Mouse (Mus musculus): Measurements from ENCODE around the gene Gstm5.
"Not testable (repeated sequence)": the region's sequence is repeated elsewhere in the genome, so short reads cannot be mapped to it uniquely, and the experiment has no call there.

Gene Gstm5

GRCm38 (mm10) chr3:107895720-107896569, at the start of gene Gstm5:
Gene Gstm5, plus strand, starts transcription at chr3:107895821.
- peak in 1 of 2 experiments; percentile 25 for DNase-seq

GRCm38 (mm10) chr3:107846175-107846574, 49.4 kb upstream of the Gstm5 start:
- no peak for DNase-seq

GRCm38 (mm10) chr3:107846835-107847234, 48.8 kb upstream of the Gstm5 start:
- no peak for DNase-seq

DNA sequence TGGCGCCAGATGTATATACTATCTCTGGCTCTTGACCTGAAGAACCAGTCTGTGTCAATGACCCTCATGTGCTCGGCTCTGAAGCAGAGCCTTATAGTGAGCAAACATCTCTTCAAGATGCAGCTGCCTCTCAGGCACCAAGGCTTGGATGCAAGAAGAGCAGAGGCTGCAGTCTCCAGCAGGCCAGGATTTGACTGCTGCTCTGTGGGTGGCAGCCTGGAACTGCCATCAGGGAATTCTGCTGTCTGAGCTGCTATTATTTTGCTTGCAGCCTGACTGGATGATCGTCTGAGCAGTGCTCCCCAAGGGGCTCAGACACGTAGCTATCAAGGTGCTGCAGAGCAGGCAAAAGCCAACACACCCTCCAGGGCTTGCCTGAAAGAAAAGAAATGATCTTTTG, 47.5 kb upstream of the Gstm5 start:
- no peak for DNase-seq

- no peak for DNase-seq
Observed at GRCm38 (mm10) chr3:107849000-107849692, 46.5 kb upstream of the Gstm5 start.

DNA sequence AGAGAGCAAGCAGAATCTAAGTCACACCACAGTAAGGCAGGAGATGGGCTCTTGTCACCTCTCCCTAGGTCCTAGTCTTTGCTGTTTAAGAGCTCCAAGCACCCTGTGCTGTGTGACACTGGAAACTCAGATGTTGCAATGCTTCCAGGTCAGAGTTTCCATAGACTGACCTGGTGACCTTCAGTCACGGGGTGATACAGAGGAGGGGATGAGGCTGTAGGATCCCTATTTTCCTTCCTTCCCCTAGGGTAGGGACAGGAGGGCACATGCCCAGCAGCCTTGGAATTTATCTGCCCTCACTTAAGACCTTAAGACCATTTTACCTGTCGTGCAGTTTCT, 46.0 kb upstream of the Gstm5 start:
- DNase-seq = no peak

GRCm38 (mm10) chr3:107850418-107851031, 45.1 kb upstream of the Gstm5 start:
- peak in 1 of 2 experiments; percentile 23 for DNase-seq

GRCm38 (mm10) chr3:107852786-107853185, 42.8 kb upstream of the Gstm5 start:
- DNase-seq = no peak

GRCm38 (mm10) chr3:107853232-107854181, 42.1 kb upstream of the Gstm5 start:
- DNase-seq = no peak

- DNase-seq = no peak
Observed at GRCm38 (mm10) chr3:107855368-107855767, 40.3 kb upstream of the Gstm5 start.

DNA sequence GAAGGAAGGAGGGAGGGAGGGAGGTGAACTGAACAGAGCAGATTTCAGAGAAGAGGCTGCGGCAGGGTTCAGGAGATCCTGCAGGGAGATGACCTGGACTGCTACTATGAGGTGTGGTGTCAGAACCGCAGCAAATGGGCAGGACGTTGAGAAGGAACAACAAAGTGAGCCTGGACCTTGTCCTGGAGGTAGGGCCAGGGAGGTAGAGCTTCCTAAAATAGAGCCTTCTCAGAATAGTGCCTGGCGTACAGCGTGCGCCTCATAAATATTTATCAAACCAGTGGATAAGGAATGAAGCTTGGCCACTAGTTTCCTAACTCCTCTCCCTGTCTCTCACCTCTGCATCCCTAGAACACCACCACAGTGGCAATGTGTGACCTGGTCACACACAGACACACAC, 38.0 kb upstream of the Gstm5 start:
- DNase-seq = no peak

GRCm38 (mm10) chr3:107861483-107861882, 34.1 kb upstream of the Gstm5 start:
- not testable (repeated sequence) for DNase-seq

- DNase-seq = no peak
Observed at GRCm38 (mm10) chr3:107862471-107862870, 33.1 kb upstream of the Gstm5 start.

DNA sequence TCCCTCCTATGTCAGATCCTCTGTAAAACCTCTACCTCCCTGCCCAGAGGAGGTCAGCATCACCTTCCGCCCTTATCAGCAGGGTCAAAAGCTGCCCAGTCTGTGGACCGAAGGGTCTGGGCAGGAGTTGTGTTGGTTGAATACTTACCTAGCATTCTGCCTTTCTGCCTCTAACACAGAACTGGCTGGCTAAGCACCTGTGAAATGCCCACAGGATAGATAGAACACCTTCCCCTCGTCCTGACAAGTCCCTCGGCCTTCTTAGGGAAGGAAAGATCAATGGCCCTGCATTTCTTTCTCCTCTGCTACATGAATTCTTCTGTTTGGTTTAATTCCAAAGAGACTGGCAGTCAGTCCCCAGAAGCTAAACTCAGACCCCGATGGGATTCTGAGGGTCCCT, 32.1 kb upstream of the Gstm5 start:
- no peak for DNase-seq

DNA sequence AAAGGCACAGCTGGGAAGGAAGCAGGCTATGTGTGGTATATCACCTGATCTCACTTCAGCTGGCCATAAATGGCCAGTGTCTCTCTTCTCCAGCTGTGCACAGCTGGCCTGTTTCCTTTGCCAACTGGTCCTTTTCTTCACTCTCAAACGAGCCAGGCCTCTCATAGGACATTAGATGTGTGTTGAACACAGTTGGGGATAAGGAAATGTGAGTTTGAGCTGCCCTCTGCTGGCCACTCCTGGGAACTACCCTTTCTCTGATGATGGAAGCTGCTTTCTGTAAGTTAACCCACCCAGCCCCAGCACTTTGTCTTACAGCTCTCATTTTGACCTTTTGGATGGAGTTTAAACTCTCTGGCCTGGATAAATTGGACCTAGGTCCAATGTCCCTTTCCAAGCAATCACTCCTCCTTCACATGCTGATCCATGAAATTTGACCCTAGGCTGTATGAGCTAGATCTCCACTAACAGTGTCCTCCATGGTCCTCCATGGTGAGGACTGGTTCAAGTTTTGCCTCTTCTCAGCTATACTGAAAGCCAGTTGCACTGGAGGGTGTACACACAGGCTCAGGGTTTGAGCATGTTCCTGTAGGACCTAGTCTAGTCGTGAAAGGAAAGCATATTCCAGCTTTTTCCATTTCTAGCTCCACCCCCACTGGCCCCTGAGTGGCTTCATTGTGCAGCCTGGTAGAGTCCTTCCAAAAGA, 31.6 kb upstream of the Gstm5 start:
- DNase-seq = peak; percentile 59 to 80

GRCm38 (mm10) chr3:107865364-107866091, 30.1 kb upstream of the Gstm5 start:
- DNase-seq = no peak

- peak; percentile 53 to 77 for DNase-seq
Observed at GRCm38 (mm10) chr3:107867086-107867485, 28.5 kb upstream of the Gstm5 start.

DNA sequence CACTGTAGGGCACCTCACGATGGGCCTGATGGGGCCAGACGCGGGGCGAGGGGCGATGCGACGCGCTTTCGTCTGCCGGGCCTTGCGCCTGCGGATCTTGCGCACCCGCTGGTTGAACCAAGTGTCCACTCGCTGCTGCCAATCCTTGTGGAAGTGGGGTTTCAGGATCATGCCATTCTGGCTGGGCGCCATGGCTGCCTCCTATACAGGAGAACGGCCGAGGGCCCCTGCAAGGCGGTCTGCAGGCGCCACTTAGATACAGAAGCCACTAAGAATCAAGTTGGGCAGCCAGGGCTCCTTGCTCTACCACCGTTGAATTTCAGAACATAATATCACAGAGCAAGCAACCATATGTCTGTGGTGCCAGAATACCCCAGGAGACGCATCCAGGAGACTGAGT, 27.2 kb upstream of the Gstm5 start:
- no peak for DNase-seq

GRCm38 (mm10) chr3:107869097-107869496, 26.5 kb upstream of the Gstm5 start:
- no peak for DNase-seq

- DNase-seq = no peak
Observed at GRCm38 (mm10) chr3:107869925-107870324, 25.7 kb upstream of the Gstm5 start.

All from spleen, adult 18-20 months (tissue).